Mouse (Mus musculus): ENCODE measurements around the gene Cbwd1. TPM values are rescaled to one million over a fixed set of nuclear protein-coding genes. Genes with fewer than 3 reads are reported as not detected.
A peak's percentile ranks its signal among the peaks of the same experiment; 100 is the strongest.

The Cbwd1 gene
- total and polyA plus RNA-seq, 3 experiments: 2.6 to 10.9 (median 8.0) TPM

DNA sequence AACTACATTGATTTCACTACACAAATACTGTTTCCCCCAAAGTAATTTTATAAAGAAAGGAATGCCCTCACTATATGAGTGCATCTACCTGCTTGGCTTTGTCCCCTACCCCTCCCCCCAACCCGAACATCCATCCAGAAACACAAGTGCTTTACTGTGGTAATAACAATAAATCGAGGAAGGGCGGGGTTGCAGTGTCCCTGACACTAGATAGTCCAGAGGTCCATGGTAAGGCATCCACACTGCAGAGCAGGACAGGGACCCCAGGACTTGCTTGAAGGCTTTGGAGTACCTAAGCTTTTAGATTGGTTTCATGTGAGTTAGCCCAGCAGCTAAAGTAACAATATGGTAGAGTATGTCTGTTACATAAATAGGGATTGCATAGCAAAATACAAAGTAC, 59.7 kb downstream of the Cbwd1 start:
- TF ChIP-seq CTCF (IDR thresholded peaks at IDR 0.05): no peak
- TF ChIP-seq EP300 (IDR thresholded peaks at IDR 0.05; ENCODE audit: insufficient read depth, low read depth, low read length): no peak
- TF ChIP-seq POLR2A (IDR thresholded peaks at IDR 0.05; ENCODE audit: insufficient read depth, low read depth, low read length): no peak
- WGBS: 14% methylated on average over 3 of the region's 3 CpGs
- intact Hi-C loops (cut with DNase I): no loop called here

DNA sequence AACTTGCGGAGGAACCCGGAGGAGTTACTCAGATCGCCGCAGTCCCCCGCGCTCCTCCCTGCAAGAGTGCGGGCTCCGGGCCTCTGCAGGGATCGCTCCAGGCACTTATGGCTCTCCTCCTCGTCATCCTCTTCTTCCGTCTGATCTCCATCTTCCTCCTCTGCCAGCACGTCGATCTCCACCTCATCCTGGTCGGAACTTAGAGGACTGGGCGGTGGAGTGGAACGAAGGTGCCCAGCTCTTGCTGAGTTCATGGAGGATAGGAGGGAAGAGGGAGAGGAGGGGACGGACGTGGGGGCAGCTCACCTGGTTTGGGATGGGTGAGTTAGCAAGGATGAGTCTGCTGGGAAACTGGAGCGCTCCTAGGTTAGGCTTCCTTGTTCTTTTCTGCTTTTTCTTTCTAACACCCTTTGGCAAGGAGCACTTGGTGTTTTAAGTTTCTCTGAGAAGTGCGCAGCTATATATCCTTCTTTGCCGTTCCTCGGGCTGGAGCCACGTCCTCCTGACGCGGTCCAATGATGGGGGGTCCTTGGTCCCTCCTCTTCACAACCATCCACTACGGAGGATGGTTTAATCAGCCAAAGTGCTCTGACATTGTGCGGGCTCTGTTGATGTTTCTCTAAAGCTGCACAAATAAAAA, 60.7 kb downstream of the Cbwd1 start, which contains the start of gene Foxd4:
Gene Foxd4, minus strand, starts transcription at position 617 of the 640 bp plus-strand sequence.
- intact Hi-C loops (cut with DNase I): no loop called here
- H3K4me1 ChIP-seq (ENCODE audit: control insufficient read depth, insufficient read depth, low read length): no peaks in the 10 kb centered on the region; the same call in 1 of the 2 replicates
- no peaks in the 10 kb centered on the region for H3K36me3 ChIP-seq (ENCODE audit: control insufficient read depth, insufficient read depth, low read length)
- DNase-seq: no peak
- H3K27me3 ChIP-seq (ENCODE audit: control insufficient read depth, insufficient read depth, low read length): peaks cover 27% of the 10 kb centered on the region
- TF ChIP-seq EP300 (IDR thresholded peaks at IDR 0.05; ENCODE audit: insufficient read depth, low read depth, low read length): no peak
- no peak for TF ChIP-seq POLR2A (IDR thresholded peaks at IDR 0.05; ENCODE audit: insufficient read depth, low read depth, low read length)
- no peak for TF ChIP-seq CTCF (IDR thresholded peaks at IDR 0.05)
- peak within 1 kb of the TSS; percentile 32 for H3K4me3 ChIP-seq
- no peak within 1 kb of the TSS for H3K27ac ChIP-seq
- no peak within 1 kb of the TSS for H3K9ac ChIP-seq (ENCODE audit: low read depth, low read length)
- H3K79me2 ChIP-seq (replicated peaks; ENCODE audit: control insufficient read depth, insufficient read depth, low read length): no peaks in the 10 kb centered on the region
- 2% methylated on average over 27 of the region's 27 CpGs for WGBS

More for the DNA sequence above, 59.7 kb downstream of the Cbwd1 start:
- Histone ChIP-seq H3K36me3 (ENCODE audit: control insufficient read depth, insufficient read depth, low read length) (no peaks in the 10 kb centered on the region), H3K27ac (no peak overlapping the region), H3K27me3 (ENCODE audit: control insufficient read depth, insufficient read depth, low read length) (peaks cover 26% of the 10 kb centered on the region), H3K79me2 (replicated peaks; ENCODE audit: control insufficient read depth, insufficient read depth, low read length) (no peaks in the 10 kb centered on the region), H3K4me3 (no peak overlapping the region), H3K9ac (ENCODE audit: low read depth, low read length) (no peak overlapping the region), H3K4me1 (ENCODE audit: control insufficient read depth, insufficient read depth, low read length) (no peaks in the 10 kb centered on the region; the same call in 1 of the 2 replicates)
- DNase-seq: no peak

DNA sequence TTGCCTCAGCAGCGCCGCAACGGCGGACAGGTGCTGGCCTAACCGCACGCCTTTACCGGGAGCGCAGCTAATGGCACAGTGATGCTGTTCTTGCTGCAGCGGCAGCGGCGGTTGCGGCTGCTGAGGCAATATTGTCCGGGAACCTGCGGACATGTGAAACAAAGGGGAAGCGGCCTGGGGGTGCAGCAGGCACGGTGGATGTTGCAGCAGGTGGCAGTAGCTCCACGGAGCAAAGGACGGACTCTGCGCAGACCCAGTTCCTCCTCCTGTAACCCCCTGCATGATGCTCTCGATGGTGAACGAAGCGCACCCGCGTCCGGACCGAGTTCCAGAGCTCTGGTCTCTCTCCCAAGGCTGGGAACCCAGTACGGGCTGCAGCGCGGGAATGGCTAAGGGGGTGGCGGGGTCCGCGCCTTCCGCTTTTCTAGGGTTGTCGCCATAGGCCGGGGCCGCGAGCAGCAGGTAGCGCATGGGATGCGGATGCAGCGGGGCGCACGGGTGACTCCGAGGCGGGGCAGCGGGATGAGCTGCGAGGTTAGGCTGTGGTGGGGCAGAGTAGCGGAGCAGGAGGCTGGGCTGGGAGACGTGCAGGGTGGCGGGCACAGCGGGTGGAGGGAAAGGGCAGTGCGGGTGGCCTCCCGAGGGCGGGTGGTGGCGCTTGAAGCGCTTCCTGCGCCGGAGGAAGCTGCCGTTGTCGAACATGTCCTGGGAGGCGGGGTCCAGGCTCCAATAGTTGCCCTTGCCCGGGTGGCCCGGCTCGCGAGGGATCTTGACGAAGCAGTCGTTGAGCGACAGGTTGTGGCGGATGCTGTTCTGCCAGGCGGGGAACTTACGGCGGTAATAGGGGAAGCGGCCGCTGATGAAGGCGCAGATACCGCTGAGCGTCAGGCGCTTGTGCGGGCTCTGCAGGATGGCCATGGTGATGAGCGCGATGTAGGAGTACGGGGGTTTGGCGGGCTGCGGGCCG, 61.5 kb downstream of the Cbwd1 start:
- H3K79me2 ChIP-seq (replicated peaks; ENCODE audit: control insufficient read depth, insufficient read depth, low read length): no peaks in the 10 kb centered on the region
- H3K27ac ChIP-seq: no peak overlapping the region
- no peaks in the 10 kb centered on the region; the same call in 1 of the 2 replicates for H3K4me1 ChIP-seq (ENCODE audit: control insufficient read depth, insufficient read depth, low read length)
- TF ChIP-seq EP300 (IDR thresholded peaks at IDR 0.05; ENCODE audit: insufficient read depth, low read depth, low read length) (no peak), CTCF (IDR thresholded peaks at IDR 0.05) (no peak), POLR2A (IDR thresholded peaks at IDR 0.05; ENCODE audit: insufficient read depth, low read depth, low read length) (no peak)
- no peaks in the 10 kb centered on the region for H3K36me3 ChIP-seq (ENCODE audit: control insufficient read depth, insufficient read depth, low read length)
- peak; percentile 16 to 27 for DNase-seq
- 2% methylated on average over 84 of the region's 84 CpGs for WGBS
- intact Hi-C loops (cut with DNase I): no loop called here
- H3K27me3 ChIP-seq (ENCODE audit: control insufficient read depth, insufficient read depth, low read length): peaks cover 27% of the 10 kb centered on the region
- H3K9ac ChIP-seq (ENCODE audit: low read depth, low read length): no peak overlapping the region
- peak overlapping the region; percentile 32 for H3K4me3 ChIP-seq

DNA sequence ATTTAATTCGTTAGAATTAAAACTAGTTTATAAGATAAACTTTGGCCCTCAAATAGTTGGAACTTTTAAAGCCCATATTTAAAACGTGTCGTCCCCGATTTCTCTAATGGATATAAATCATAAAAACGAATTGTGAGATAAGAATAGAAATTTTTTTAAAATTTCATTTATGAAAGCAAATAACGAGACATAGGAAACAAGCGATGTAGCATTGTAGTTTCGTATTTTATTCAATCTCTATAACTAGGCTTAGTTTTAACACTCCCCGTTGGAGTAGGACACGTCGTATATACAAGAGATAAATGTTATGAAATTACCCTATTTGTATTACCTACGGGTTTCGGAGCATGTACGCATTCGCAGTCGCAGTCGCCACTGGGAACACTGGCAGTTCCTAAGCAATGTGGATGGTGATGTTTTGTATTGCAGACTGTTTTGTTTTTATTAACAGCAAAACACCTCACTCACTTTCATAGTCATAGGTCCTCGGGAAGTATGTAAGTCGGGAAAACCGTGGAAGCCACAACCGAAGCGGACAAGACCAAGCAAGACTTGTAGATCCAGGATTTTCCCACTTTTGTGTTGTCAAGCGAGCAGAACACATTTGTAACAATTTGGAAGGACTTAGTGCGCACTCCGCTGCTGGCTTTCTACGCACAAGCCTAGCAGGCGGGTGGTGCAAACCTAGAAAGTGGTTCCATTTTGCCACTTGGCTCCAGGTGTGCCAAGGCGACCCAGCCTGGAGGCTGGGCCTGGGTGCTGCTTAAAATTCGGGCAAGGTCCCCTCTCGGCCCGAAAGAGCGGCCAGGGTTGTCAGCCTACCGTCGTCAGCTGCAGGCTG, 62.5 kb downstream of the Cbwd1 start:
- H3K79me2 ChIP-seq (replicated peaks; ENCODE audit: control insufficient read depth, insufficient read depth, low read length): no peaks in the 10 kb centered on the region

DNA sequence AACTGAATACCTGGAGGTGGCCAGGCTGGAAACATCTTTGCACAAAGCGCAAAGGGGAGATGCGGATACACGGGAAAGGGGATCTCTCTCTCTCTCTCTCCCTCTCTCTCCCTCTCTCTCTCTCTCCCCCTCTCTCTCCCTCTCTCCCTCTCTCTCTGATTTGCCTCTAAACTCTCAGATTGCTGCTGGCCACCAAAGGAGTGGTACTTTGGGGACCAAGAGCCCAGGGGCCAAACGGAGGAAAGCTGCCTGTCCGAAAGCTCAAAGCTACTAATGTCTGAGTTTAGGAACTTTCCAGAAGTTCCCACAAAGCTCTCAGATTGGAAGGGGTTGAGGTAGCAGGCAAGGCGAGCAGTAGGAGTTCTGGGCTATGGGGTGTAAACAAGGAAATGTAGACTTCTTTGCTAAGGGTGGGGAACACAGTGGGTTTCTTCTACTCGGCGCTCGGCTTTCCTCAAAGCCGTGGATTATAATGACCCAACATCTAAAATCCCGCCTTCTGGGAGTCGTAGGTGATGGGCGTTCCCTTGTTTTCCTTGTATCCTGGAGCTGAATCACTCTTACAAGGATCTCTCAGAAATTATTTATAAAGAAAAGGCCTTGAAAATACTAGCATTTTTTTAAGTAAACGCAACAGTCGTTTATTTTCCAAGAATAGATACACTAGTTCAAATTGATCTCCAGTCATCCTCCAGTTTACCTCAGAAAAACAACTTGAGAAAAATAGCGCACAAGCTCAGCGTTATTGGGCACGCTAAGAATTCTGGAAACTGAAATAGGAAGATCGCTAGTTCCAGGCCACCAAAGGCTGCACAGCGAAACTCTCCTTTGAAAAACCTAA, 63.3 kb downstream of the Cbwd1 start:
- intact Hi-C loops (cut with DNase I): no loop called here
- 7% methylated on average over 20 of the region's 20 CpGs for WGBS
- TF ChIP-seq POLR2A (IDR thresholded peaks at IDR 0.05; ENCODE audit: insufficient read depth, low read depth, low read length) (no peak), CTCF (IDR thresholded peaks at IDR 0.05) (no peak), EP300 (IDR thresholded peaks at IDR 0.05; ENCODE audit: insufficient read depth, low read depth, low read length) (no peak)
- Histone ChIP-seq H3K9ac (ENCODE audit: low read depth, low read length) (no peak overlapping the region), H3K27me3 (ENCODE audit: control insufficient read depth, insufficient read depth, low read length) (peaks cover 27% of the 10 kb centered on the region), H3K79me2 (replicated peaks; ENCODE audit: control insufficient read depth, insufficient read depth, low read length) (no peaks in the 10 kb centered on the region), H3K27ac (no peak overlapping the region), H3K36me3 (ENCODE audit: control insufficient read depth, insufficient read depth, low read length) (no peaks in the 10 kb centered on the region), H3K4me1 (ENCODE audit: control insufficient read depth, insufficient read depth, low read length) (no peaks in the 10 kb centered on the region; the same call in 1 of the 2 replicates), H3K4me3 (no peak overlapping the region)
- no peak for DNase-seq

More for the DNA sequence above, 62.5 kb downstream of the Cbwd1 start:
- peak in 1 of 2 experiments; percentile 28 for DNase-seq
- Histone ChIP-seq H3K9ac (ENCODE audit: low read depth, low read length) (no peak overlapping the region), H3K36me3 (ENCODE audit: control insufficient read depth, insufficient read depth, low read length) (no peaks in the 10 kb centered on the region), H3K27ac (no peak overlapping the region), H3K27me3 (ENCODE audit: control insufficient read depth, insufficient read depth, low read length) (peaks cover 27% of the 10 kb centered on the region), H3K4me3 (no peak overlapping the region), H3K4me1 (ENCODE audit: control insufficient read depth, insufficient read depth, low read length) (no peaks in the 10 kb centered on the region; the same call in 1 of the 2 replicates)
- intact Hi-C loops (cut with DNase I): no loop called here
- no peak for TF ChIP-seq EP300 (IDR thresholded peaks at IDR 0.05; ENCODE audit: insufficient read depth, low read depth, low read length)
- TF ChIP-seq CTCF (IDR thresholded peaks at IDR 0.05): no peak
- TF ChIP-seq POLR2A (IDR thresholded peaks at IDR 0.05; ENCODE audit: insufficient read depth, low read depth, low read length): no peak
- WGBS: 8% methylated on average over 34 of the region's 34 CpGs

All from heart, adult 2 months (tissue).